Mouse (Mus musculus): ENCODE data around the gene Maz. TPM values are rescaled to one million over a fixed set of nuclear protein-coding genes. Genes with fewer than 3 reads are reported as not detected.

Maz gene
- total RNA-seq, 2 experiments from 2014 or later: 64.3 to 66.3 TPM

GRCm38 (mm10) chr7:127008239-127009019 is 18.4 kb downstream of the Maz start:
- DNase-seq (ENCODE audit: low spot score): peak; percentile 70

- no peak for DNase-seq (ENCODE audit: low spot score)
Observed at GRCm38 (mm10) chr7:127007313-127008024, 19.4 kb downstream of the Maz start.

- DNase-seq (ENCODE audit: low spot score): no peak
Observed at GRCm38 (mm10) chr7:127004122-127004875, 22.5 kb downstream of the Maz start.

- no peak for DNase-seq (ENCODE audit: low spot score)
Observed at GRCm38 (mm10) chr7:127003620-127004019, 23.2 kb downstream of the Maz start.

GRCm38 (mm10) chr7:126999568-126999967 is 27.3 kb downstream of the Maz start:
- DNase-seq (ENCODE audit: low spot score): no peak

GRCm38 (mm10) chr7:126996449-126996848 is 30.4 kb downstream of the Maz start:
- no peak for DNase-seq (ENCODE audit: low spot score)

GRCm38 (mm10) chr7:126988816-126989215 is 38.0 kb downstream of the Maz start:
- no peak for DNase-seq (ENCODE audit: low spot score)

- DNase-seq (ENCODE audit: low spot score): peak; percentile 70
Observed at GRCm38 (mm10) chr7:126986319-126986718, 40.5 kb downstream of the Maz start.

- DNase-seq (ENCODE audit: low spot score): peak; percentile 71
Observed at GRCm38 (mm10) chr7:126984667-126985444, 42.0 kb downstream of the Maz start.

- DNase-seq (ENCODE audit: low spot score): peak; percentile 39
Observed at GRCm38 (mm10) chr7:126983113-126983512, 43.7 kb downstream of the Maz start.

GRCm38 (mm10) chr7:126982054-126982453 is 44.8 kb downstream of the Maz start:
- no peak for DNase-seq (ENCODE audit: low spot score)

GRCm38 (mm10) chr7:126981601-126982000 is 45.2 kb downstream of the Maz start:
- DNase-seq (ENCODE audit: low spot score): peak; percentile 69

- DNase-seq (ENCODE audit: low spot score): no peak
Observed at GRCm38 (mm10) chr7:126978841-126979240, 48.0 kb downstream of the Maz start.

GRCm38 (mm10) chr7:126976878-126977459 is 49.9 kb downstream of the Maz start:
- DNase-seq (ENCODE audit: low spot score): no peak

- DNase-seq (ENCODE audit: low spot score): peak; percentile 96
Observed at GRCm38 (mm10) chr7:126975950-126976866, 50.6 kb downstream of the Maz start, which contains the start of gene Cdiptos. Gene Cdiptos, minus strand, starts transcription at chr7:126976098.

- DNase-seq (ENCODE audit: low spot score): no peak
Observed at GRCm38 (mm10) chr7:126975893-126975949, 51.1 kb downstream of the Maz start, which contains the start of gene Cdipt. Gene Cdipt, plus strand, starts transcription at chr7:126975914.

GRCm38 (mm10) chr7:126975493-126975892 is 51.3 kb downstream of the Maz start:
- peak; percentile 50 for DNase-seq (ENCODE audit: low spot score)
